Mouse (Mus musculus) kidney, postnatal 0 days (tissue): ENCODE measurements around the gene Olfr281. TPM values are rescaled to one million over a fixed set of nuclear protein-coding genes. Genes with fewer than 3 reads are reported as not detected.

Experiments used
- ATAC-seq: fragments of 200-750 bp; cut with Nextera tagmentation; replicated peaks from 2 replicates; pipeline ENCODE4 v1.8.0; 2017; ENCODE audit warnings: low read depth, moderate number of reproducible peaks, moderate TSS enrichment, moderate library complexity; ENCODE audit not compliant: low FRiP score
- DNase-seq: peaks from one replicate; pipeline ENCODE4 v3.0.0-alpha.2; 2016; ENCODE audit warnings: low spot score
- H3K27ac ChIP-seq: fragments of 300-500 bp; sonication (generic); 2 replicates; pipeline ENCODE4 v1.5.1; 2014; ENCODE audit warnings: mild to moderate bottlenecking
- H3K27me3 ChIP-seq: fragments of 300-500 bp; sonication (generic); 2 replicates; pipeline ENCODE4 v1.6.1; 2014; ENCODE audit warnings: low read length, mixed read lengths; ENCODE audit not compliant: insufficient read depth
- H3K36me3 ChIP-seq: fragments of 300-500 bp; sonication (generic); 2 replicates; pipeline ENCODE4 v1.6.1; 2014; ENCODE audit warnings: low read length, mixed read lengths; ENCODE audit not compliant: insufficient read depth
- H3K4me1 ChIP-seq: fragments of 300-500 bp; sonication (generic); replicated peaks from 2 replicates; pipeline ENCODE4 v1.6.1; 2014; ENCODE audit warnings: antibody characterized with exemption, low read length, mixed read lengths; ENCODE audit not compliant: insufficient read depth
- H3K4me2 ChIP-seq: fragments of 300-500 bp; sonication (generic); 2 replicates; pipeline ENCODE4 v1.6.1; 2014; ENCODE audit warnings: mild to moderate bottlenecking, low read length, moderate library complexity, mixed read lengths
- H3K4me3 ChIP-seq: fragments of 300-500 bp; sonication (generic); replicated peaks from 2 replicates; pipeline ENCODE4 v1.5.1; 2014; ENCODE audit warnings: low read depth, low read length
- H3K9ac ChIP-seq: fragments of 300-500 bp; sonication (generic); 2 replicates; pipeline ENCODE4 v1.6.1; 2014; ENCODE audit warnings: low read depth, low read length
- H3K9me3 ChIP-seq: fragments of 300-500 bp; sonication (generic); replicated peaks from 2 replicates; pipeline ENCODE4 v1.6.1; 2016; ENCODE audit warnings: low read length, inconsistent platforms, mixed read lengths
- CTCF ChIP-seq: IDR thresholded peaks from 2 replicates; pipeline ENCODE4 v1.5.1; 2016; ENCODE audit warnings: antibody characterized with exemption, low read depth, mild to moderate bottlenecking, moderate library complexity
- WGBS: fragments of 180-500 bp; shearing (Covaris S2); extraction: QIAGEN DNeasy Blood & Tissue Kit; methylation state at CpG from one replicate; pipeline ENCODE4 v1.1.7; 2014; 5-methylcytosine and 5-hydroxymethylcytosine counted together
- polyA plus RNA-seq: library from polyadenylated mRNA; unstranded; fragments of >200 nt; fragmentation: Nextera tagmentation; extraction: Ambion mirVana; gene quantifications from 2 replicates; pipeline ENCODE4 v1.2.1, GENCODE M21; 2015

Gene Olfr281
- polyA plus RNA-seq, 1 experiment from 2014 or later, result not detected

DNA sequence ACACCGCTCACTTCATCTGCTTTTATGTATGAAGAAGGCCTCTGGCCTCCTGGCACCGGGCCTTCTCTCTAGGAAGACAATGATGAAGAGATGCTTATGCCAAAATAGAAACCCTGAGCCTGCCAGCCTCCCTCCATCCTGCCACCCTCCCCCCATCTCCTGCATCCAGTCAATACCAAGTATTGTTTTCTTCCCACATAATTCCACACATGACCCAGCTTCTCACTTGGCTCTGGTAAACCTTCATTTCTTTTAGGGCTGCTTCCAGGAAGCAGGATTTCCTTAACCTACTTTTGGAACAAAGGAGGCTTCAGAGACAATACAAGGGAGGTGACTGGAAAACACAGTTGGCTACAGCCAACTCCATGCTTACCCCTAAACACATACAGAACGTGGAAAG, 30.3 kb downstream of the Olfr281 start, which contains the start of gene Lalba:
TSS of gene Lalba (minus strand) at position 21 of the 400 bp plus-strand sequence.
- H3K27ac ChIP-seq, result no peak within 1 kb of the TSS; the same call in 1 of the 2 replicates
- H3K9me3 ChIP-seq, result no peaks in the 10 kb centered on the region
- WGBS, result 59% methylated on average over 3 of the region's 3 CpGs
- no peak for DNase-seq
- no peak for ATAC-seq
- no peak within 1 kb of the TSS for H3K4me3 ChIP-seq
- no peak within 1 kb of the TSS for H3K4me2 ChIP-seq
- no peaks in the 10 kb centered on the region for H3K27me3 ChIP-seq
- H3K9ac ChIP-seq, result no peak within 1 kb of the TSS
- no peak for TF ChIP-seq CTCF
- H3K4me1 ChIP-seq, result no peaks in the 10 kb centered on the region
- H3K36me3 ChIP-seq, result no peaks in the 10 kb centered on the region

DNA sequence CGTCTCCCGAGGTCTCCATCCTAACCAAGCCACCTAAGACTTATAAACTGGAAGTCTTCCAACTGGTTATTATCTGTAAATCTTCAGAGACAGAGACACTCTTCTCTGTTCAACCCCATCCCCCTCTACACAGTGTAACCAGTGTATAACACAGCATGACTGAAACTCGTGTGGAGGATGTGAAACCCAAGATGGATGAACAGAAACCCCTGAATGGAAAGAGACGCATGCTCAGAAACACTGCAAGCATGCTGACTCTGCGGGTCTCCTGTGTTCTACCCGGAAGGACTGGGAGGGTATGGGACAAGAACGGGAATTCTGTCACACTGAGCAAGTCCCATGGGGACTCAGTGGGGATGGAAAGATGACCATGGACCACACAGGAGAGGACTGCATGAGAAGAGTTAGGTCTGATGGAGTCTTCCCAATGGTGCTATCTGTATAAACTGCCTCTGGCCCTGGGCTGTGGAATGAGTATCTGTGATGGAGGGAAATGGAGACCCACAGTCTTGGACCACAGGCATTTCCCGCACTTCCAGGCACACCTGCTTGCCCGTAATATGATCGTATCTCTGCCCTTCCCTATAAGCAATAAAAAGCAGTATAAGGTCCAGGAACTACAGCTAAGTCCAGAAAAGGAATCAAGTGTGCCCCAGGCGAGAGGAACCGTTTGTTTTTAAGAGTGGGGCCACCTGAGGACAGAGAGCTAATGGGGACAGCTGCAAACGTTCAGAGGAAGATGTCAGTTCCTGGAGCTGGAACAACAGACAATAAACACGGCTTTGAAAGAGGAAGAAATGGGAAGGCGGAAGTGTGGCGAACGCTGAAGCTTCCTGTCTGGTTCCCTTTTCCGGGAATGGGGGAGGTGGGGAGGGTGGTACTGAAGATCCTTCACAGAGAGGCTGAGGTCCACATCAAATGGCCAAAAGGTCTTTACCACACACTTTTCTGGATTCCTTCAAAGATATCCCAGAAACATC, 31.8 kb downstream of the Olfr281 start:
- H3K27me3 ChIP-seq, result no peaks in the 10 kb centered on the region
- 38% methylated on average over 18 of the region's 18 CpGs for WGBS
- no peak overlapping the region for H3K4me3 ChIP-seq
- no peak for TF ChIP-seq CTCF
- no peaks in the 10 kb centered on the region for H3K4me1 ChIP-seq
- 0 out of 2 replicates have a peak overlapping the region, but pooled peaks have one; percentile 31 for H3K27ac ChIP-seq
- H3K36me3 ChIP-seq, result no peaks in the 10 kb centered on the region
- H3K9ac ChIP-seq, result no peak overlapping the region
- DNase-seq, result peak; percentile 73
- no peak for ATAC-seq
- H3K9me3 ChIP-seq, result no peaks in the 10 kb centered on the region
- H3K4me2 ChIP-seq, result peak overlapping the region; percentile 21; the same call in 1 of the 2 replicates

DNA sequence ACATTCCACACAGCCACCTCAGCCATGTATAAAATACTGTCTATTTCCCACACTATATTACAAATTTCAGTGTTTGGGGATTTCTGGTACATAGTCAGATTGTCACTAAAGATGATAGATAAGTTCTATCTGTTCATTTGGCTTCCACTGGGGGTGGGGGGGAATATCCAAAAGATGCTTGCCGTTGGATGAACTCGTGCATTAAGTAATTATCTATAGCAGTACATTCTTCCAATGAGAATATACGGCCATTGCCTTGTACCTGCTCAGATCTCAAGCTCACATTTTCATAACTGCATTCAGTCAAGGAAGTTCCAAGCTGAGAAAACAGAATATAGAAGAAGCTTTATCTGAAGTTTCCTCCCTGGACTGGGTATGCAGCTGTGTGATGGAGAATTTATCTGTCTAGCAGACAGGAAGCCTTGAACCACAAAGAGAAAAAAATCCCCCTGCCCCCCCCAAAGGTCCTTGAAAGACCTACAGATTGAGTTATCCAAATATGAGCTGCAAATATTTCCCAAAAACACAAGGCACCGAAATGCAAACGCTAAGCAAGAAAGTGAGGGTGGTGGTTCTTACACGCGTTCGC, 34.1 kb downstream of the Olfr281 start:
- H3K4me2 ChIP-seq, result no peak overlapping the region
- H3K4me3 ChIP-seq, result no peak overlapping the region
- no peak for TF ChIP-seq CTCF
- no peak overlapping the region for H3K9ac ChIP-seq
- DNase-seq (no peak), ATAC-seq (no peak)
- no peaks in the 10 kb centered on the region for H3K36me3 ChIP-seq
- H3K27ac ChIP-seq, result no peak overlapping the region
- no peaks in the 10 kb centered on the region for H3K27me3 ChIP-seq
- no peaks in the 10 kb centered on the region for H3K9me3 ChIP-seq
- no peaks in the 10 kb centered on the region for H3K4me1 ChIP-seq
- 97% methylated on average over 8 of the region's 8 CpGs for WGBS

GRCm38 (mm10) chr15:98491332-98491731, 38.9 kb downstream of the Olfr281 start:
- DNase-seq (no peak), ATAC-seq (no peak)
- no peaks in the 10 kb centered on the region for H3K9me3 ChIP-seq
- WGBS, result 74% methylated on average over 2 of the region's 2 CpGs
- no peak overlapping the region for H3K4me3 ChIP-seq
- H3K27me3 ChIP-seq, result no peaks in the 10 kb centered on the region
- TF ChIP-seq CTCF, result no peak
- H3K36me3 ChIP-seq, result no peaks in the 10 kb centered on the region
- no peaks in the 10 kb centered on the region for H3K4me1 ChIP-seq
- no peak overlapping the region for H3K9ac ChIP-seq
- H3K4me2 ChIP-seq, result no peak overlapping the region
- H3K27ac ChIP-seq, result no peak overlapping the region

DNA sequence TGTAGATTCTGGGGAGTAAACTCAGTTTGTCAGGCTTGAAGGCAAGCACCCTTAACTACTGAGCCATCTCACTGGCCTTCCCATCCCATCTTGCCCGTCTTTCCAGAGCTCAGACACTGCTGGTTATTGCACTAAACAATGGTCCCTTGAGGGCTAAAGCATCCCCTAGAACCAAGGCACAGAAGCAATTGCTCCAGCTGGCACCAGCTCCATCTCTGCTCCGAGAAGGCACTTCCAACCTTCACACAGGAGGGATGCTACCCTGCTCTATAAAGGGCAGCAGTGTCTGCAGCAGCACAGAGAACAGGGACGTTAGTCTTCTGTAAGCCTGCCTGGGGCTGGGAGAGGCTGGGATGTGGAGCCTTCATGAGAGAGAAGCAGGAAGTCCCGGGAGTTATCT, 39.7 kb downstream of the Olfr281 start, which contains the start of gene Olfr279:
TSS of gene Olfr279 (plus strand) at position 301 of the 400 bp plus-strand sequence.
- DNase-seq (no peak), ATAC-seq (no peak)
- Histone ChIP-seq H3K4me3 (no peak within 1 kb of the TSS), H3K9me3 (no peaks in the 10 kb centered on the region), H3K4me1 (no peaks in the 10 kb centered on the region), H3K36me3 (no peaks in the 10 kb centered on the region), H3K27ac (no peak within 1 kb of the TSS), H3K27me3 (no peaks in the 10 kb centered on the region), H3K4me2 (no peak within 1 kb of the TSS), H3K9ac (no peak within 1 kb of the TSS)
- no peak for TF ChIP-seq CTCF
- WGBS, result 56% methylated on average over 4 of the region's 4 CpGs

DNA sequence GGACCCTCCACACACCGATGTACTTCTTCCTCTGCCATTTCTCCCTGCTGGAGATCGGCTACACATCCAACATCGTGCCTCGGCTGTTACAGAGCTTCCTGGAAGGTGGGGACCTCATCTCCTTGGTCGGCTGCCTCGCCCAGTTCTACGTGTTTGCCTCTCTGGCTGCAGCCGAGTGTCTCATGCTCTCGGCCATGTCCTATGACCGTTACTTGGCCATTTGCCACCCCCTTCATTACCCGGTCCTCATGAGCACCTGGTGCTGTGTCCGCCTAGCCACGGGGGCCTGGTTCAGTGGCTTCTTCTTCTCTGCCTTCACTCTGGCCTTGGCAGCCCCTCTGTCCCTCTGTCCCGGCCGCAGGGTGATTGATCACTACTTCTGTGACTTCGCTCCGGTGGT, 45.2 kb downstream of the Olfr281 start:
- H3K4me2 ChIP-seq, result no peak overlapping the region
- no peaks in the 10 kb centered on the region for H3K36me3 ChIP-seq
- H3K27ac ChIP-seq, result no peak overlapping the region
- no peak overlapping the region for H3K9ac ChIP-seq
- no peaks in the 10 kb centered on the region for H3K27me3 ChIP-seq
- ATAC-seq (no peak), DNase-seq (no peak)
- no peaks in the 10 kb centered on the region for H3K4me1 ChIP-seq
- TF ChIP-seq CTCF, result no peak
- no peaks in the 10 kb centered on the region for H3K9me3 ChIP-seq
- 86% methylated on average over 17 of the region's 17 CpGs for WGBS
- H3K4me3 ChIP-seq, result no peak overlapping the region
